Mouse (Mus musculus) forebrain, embryonic 13.5 days (tissue): ENCODE measurements around the gene Igsf1. TPM values are rescaled to one million over a fixed set of nuclear protein-coding genes. Genes with fewer than 3 reads are reported as not detected.

ENCODE experiments used
- ATAC-seq: fragments of 200-750 bp; cut with Nextera tagmentation; 2 replicates; pipeline ENCODE4 v1.8.0; 2017
- H3K27ac ChIP-seq: fragments of 300-500 bp; sonication (generic); 2 replicates; pipeline ENCODE4 v1.5.1; 2015; ENCODE audit warnings: inconsistent platforms, mild to moderate bottlenecking, moderate library complexity
- H3K27me3 ChIP-seq: fragments of 300-500 bp; sonication (generic); 2 replicates; pipeline ENCODE4 v1.6.1; 2015; ENCODE audit warnings: mild to moderate bottlenecking, inconsistent platforms
- H3K36me3 ChIP-seq: fragments of 300-500 bp; sonication (generic); 2 replicates; pipeline ENCODE4 v1.6.1; 2015; ENCODE audit warnings: mild to moderate bottlenecking, inconsistent platforms; ENCODE audit not compliant: poor library complexity, severe bottlenecking
- H3K4me1 ChIP-seq: fragments of 300-500 bp; sonication (generic); 2 replicates; pipeline ENCODE4 v1.6.1; 2015; ENCODE audit warnings: inconsistent platforms
- H3K4me2 ChIP-seq: fragments of 300-500 bp; sonication (generic); 2 replicates; pipeline ENCODE4 v1.6.1; 2015; ENCODE audit warnings: inconsistent platforms, mild to moderate bottlenecking, moderate library complexity
- H3K4me3 ChIP-seq: fragments of 300-500 bp; sonication (generic); 2 replicates; pipeline ENCODE4 v1.5.1; 2015; ENCODE audit warnings: mild to moderate bottlenecking, inconsistent platforms
- H3K9ac ChIP-seq: fragments of 300-500 bp; sonication (generic); 2 replicates; pipeline ENCODE4 v1.6.1; 2015; ENCODE audit warnings: mild to moderate bottlenecking, inconsistent platforms
- H3K9me3 ChIP-seq: fragments of 300-500 bp; sonication (generic); replicated peaks from 2 replicates; pipeline ENCODE4 v1.6.1; 2016; ENCODE audit warnings: inconsistent platforms
- WGBS: fragments of 180-500 bp; shearing (Covaris S2); methylation state at CpG from one replicate; pipeline ENCODE4 v1.1.7; 2015; 5-methylcytosine and 5-hydroxymethylcytosine counted together
- polyA plus RNA-seq: library from polyadenylated mRNA; unstranded; fragments of >200 nt; fragmentation: Nextera tagmentation; extraction: Ambion mirVana; gene quantifications from 2 replicates; pipeline ENCODE4 v1.2.1, GENCODE M21; 2015

The Igsf1 gene
- 2.6 and 3.1 TPM in 2 replicates for polyA plus RNA-seq

GRCm38 (mm10) chrX:49797213-49798019, at the start of gene Igsf1:
Igsf1 (minus strand) TSS chrX:49797749.
- no peak within 1 kb of the TSS for H3K27ac ChIP-seq
- no peak within 1 kb of the TSS for H3K9ac ChIP-seq
- no peaks in the 10 kb centered on the region for H3K27me3 ChIP-seq
- no peaks in the 10 kb centered on the region for H3K36me3 ChIP-seq
- peak within 1 kb of the TSS; percentile 38 for H3K4me3 ChIP-seq
- peak within 1 kb of the TSS; percentile 58 for H3K4me2 ChIP-seq
- peak; percentile 98 for ATAC-seq
- no peaks in the 10 kb centered on the region for H3K4me1 ChIP-seq
- whole genome bisulfite sequencing: 22% methylated on average over 24 of the region's 28 CpGs
- no peaks in the 10 kb centered on the region for H3K9me3 ChIP-seq

DNA sequence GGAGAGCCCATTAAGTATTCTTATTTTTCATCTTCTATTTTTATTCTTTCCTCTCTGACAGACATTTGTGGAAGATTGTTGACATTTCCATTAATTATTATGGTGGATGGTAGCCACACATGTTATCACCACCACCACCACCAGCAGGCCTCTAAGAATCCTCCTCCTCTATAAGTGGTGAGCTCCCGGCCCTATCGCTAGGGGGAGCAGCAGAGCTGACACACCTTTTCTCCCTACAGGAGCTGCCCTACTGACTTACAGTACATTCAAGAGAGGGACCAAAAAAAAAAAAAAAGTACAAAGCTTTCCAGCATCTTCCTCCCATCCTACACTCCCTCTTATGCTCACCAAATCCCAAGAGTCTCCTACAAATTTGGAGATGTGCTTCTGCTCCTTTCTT, 26.7 kb downstream of the Igsf1 start:
- H3K9me3 ChIP-seq: no peaks in the 10 kb centered on the region
- H3K4me1 ChIP-seq: no peaks in the 10 kb centered on the region
- H3K36me3 ChIP-seq: no peaks in the 10 kb centered on the region
- WGBS: 46% methylated on average over 2 of the region's 2 CpGs
- no peak overlapping the region for H3K4me2 ChIP-seq
- H3K4me3 ChIP-seq: no peak overlapping the region
- H3K27ac ChIP-seq: no peak overlapping the region
- no peak overlapping the region for H3K9ac ChIP-seq
- H3K27me3 ChIP-seq: no peaks in the 10 kb centered on the region
- ATAC-seq: no peak

- H3K9me3 ChIP-seq: no peaks in the 10 kb centered on the region
- no peak overlapping the region for H3K4me2 ChIP-seq
- H3K4me1 ChIP-seq: no peaks in the 10 kb centered on the region
- no peaks in the 10 kb centered on the region for H3K36me3 ChIP-seq
- ATAC-seq: no peak
- H3K27me3 ChIP-seq: no peaks in the 10 kb centered on the region
- H3K9ac ChIP-seq: no peak overlapping the region
- no peak overlapping the region for H3K4me3 ChIP-seq
- H3K27ac ChIP-seq: no peak overlapping the region
- WGBS: 30% methylated on average over 5 of the region's 5 CpGs
Observed at GRCm38 (mm10) chrX:49745192-49745591, 52.4 kb downstream of the Igsf1 start.

DNA sequence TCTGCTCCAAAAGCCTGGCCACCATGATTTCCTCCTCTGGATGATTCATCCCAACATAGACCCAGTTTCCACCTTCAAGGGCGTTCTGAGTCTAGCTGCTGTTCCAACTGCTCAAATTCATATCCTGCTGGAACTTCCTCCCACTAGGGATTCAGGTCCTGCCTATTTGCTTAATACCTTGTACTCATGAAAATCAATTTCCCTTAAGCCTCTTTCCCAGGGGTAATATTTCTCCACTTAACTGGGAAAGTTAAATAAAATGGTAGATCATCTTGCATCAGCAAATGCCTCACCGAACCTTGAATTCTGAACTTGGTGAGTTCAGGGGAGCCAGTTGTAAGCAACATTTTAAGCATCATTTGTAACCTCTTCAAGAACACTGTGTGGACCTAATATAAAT, 62.6 kb downstream of the Igsf1 start, which contains the start of gene Olfr1321:
Gene Olfr1321 (minus strand): TSS at position 101 of the 400 bp plus-strand sequence.
- Histone ChIP-seq H3K27me3 (no peaks in the 10 kb centered on the region), H3K4me2 (no peak within 1 kb of the TSS), H3K9ac (no peak within 1 kb of the TSS), H3K36me3 (no peaks in the 10 kb centered on the region), H3K4me3 (no peak within 1 kb of the TSS), H3K9me3 (no peaks in the 10 kb centered on the region), H3K4me1 (no peaks in the 10 kb centered on the region), H3K27ac (no peak within 1 kb of the TSS)
- ATAC-seq: no peak
- 71% methylated on average over 2 of the region's 2 CpGs for WGBS

Other genes starting within 250 kb of the Igsf1 start
- gene Olfr1320, start 125.4 kb downstream of the Igsf1 start, polyA plus RNA-seq: not detected in 2 replicates
- not detected in 2 replicates for gene Olfr1321, start 62.7 kb downstream of the Igsf1 start, polyA plus RNA-seq
- not detected in 2 replicates for gene Olfr1322, start 93.7 kb upstream of the Igsf1 start, polyA plus RNA-seq
- not detected in 2 replicates for gene Olfr1323, start 221.6 kb upstream of the Igsf1 start, polyA plus RNA-seq